Mouse (Mus musculus): Measurements from ENCODE around the gene Ppp1ca.

DNA sequence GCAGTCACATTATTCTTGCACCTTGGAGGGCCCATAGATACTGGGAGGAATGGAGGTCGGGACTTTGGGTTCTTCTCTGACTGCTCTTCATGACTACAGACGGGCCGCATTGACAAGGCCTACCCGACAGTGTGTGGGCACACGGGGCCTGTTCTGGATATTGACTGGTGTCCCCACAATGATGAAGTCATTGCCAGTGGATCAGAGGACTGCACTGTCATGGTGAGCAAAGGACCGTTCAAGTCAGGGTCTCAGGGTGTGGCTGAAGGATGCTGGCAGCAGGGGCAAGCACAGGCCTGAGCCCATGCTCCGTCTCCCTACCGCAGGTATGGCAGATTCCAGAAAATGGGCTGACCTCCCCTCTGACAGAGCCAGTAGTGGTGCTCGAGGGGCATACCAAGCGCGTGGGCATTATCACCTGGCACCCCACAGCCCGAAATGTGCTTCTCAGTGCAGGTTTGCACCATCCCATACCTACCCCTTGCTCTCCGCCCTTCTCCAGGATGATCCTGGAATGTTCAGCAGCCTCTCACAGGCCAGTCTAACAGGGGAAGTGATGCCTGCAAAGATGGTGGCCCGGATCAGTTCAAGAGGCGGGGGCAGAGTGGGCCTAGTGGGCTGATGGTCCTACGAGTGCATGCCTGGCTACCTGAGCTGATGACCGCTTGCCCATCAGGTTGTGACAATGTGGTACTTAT lies 42.0 kb upstream of the Ppp1ca start:
- no peak for TF ChIP-seq CTCF (IDR thresholded peaks at IDR 0.05; ENCODE audit: low read depth)
- TF ChIP-seq EP300 (IDR thresholded peaks at IDR 0.05; ENCODE audit: low read depth): no peak

Data from heart, postnatal 0 days (tissue).